Mouse (Mus musculus) megakaryocyte, adult 5-6 weeks (primary cell): ENCODE measurements around the gene Jak3. TPM values are rescaled to one million over a fixed set of nuclear protein-coding genes. Genes with fewer than 3 reads are reported as not detected.

Experiments used
- ATAC-seq: 2 replicates; pipeline ENCODE4 v1.8.0; 2016; ENCODE audit warnings: mild to moderate bottlenecking, inconsistent platforms; ENCODE audit not compliant: poor library complexity, severe bottlenecking
- total RNA-seq, 2 experiments: library from RNA; stranded (forward) in 1 of 2; stranded (reverse) in 1 of 2; fragments of 153-499, 151-499 nt in 1 of 2; fragments of 221-1000, 200-1000 nt in 1 of 2; gene quantifications; 2 replicates each; pipeline versions ENCODE4 v1.2.3 to v1.2.4; 2015 to 2017

Jak3 gene
- total RNA-seq (2015) (4.8 and 5.0 TPM in 2 replicates), total RNA-seq (2017) (2.6 and 5.2 TPM in 2 replicates)

- ATAC-seq = peak; percentile 59
Measured at GRCm38 (mm10) chr8:71676020-71676741, at the start of gene Jak3. Gene Jak3, plus strand, starts transcription at chr8:71676296.

- ATAC-seq = no peak
Measured at GRCm38 (mm10) chr8:71626753-71627152, 49.3 kb upstream of the Jak3 start.

- peak; percentile 19 for ATAC-seq
Measured at GRCm38 (mm10) chr8:71627265-71628099, 48.6 kb upstream of the Jak3 start.

- no peak for ATAC-seq
Measured at GRCm38 (mm10) chr8:71628396-71629095, 47.5 kb upstream of the Jak3 start.

- peak; percentile 74 for ATAC-seq
Measured at GRCm38 (mm10) chr8:71629096-71629697, 46.9 kb upstream of the Jak3 start.

- ATAC-seq = no peak
Measured at GRCm38 (mm10) chr8:71629781-71630212, 46.3 kb upstream of the Jak3 start.

GRCm38 (mm10) chr8:71630761-71631160, 45.3 kb upstream of the Jak3 start:
- ATAC-seq = no peak

GRCm38 (mm10) chr8:71631897-71632296, 44.2 kb upstream of the Jak3 start:
- ATAC-seq = no peak

- ATAC-seq = peak; percentile 57
Measured at GRCm38 (mm10) chr8:71633164-71633563, 42.9 kb upstream of the Jak3 start.

GRCm38 (mm10) chr8:71633981-71634667, 42.0 kb upstream of the Jak3 start:
- peak; percentile 50 for ATAC-seq

GRCm38 (mm10) chr8:71637149-71638095, 38.7 kb upstream of the Jak3 start:
- no peak for ATAC-seq

- no peak for ATAC-seq
Measured at GRCm38 (mm10) chr8:71638321-71638720, 37.8 kb upstream of the Jak3 start.

GRCm38 (mm10) chr8:71639318-71639717, 36.8 kb upstream of the Jak3 start:
- no peak for ATAC-seq

GRCm38 (mm10) chr8:71645510-71645909, 30.6 kb upstream of the Jak3 start:
- no peak for ATAC-seq

- ATAC-seq = peak; percentile 51; the same call in 1 of the 2 replicates
Measured at GRCm38 (mm10) chr8:71654600-71654999, 21.5 kb upstream of the Jak3 start.

GRCm38 (mm10) chr8:71657816-71658215, 18.3 kb upstream of the Jak3 start:
- no peak for ATAC-seq

GRCm38 (mm10) chr8:71658515-71659049, 17.5 kb upstream of the Jak3 start:
- no peak for ATAC-seq

- ATAC-seq = no peak
Measured at GRCm38 (mm10) chr8:71659751-71660150, 16.3 kb upstream of the Jak3 start.
